Mouse (Mus musculus): ENCODE measurements around the gene 1700011M02Rik.
"Not testable (repeated sequence)": the region's sequence is repeated elsewhere in the genome, so short reads cannot be mapped to it uniquely, and the experiment has no call there.

1700011M02Rik gene

GRCm38 (mm10) chrX:102908587-102908986 is at the start of gene 1700011M02Rik, which contains the start of gene Dmrtc1a:
1700011M02Rik (plus strand) TSS chrX:102908905.
Dmrtc1a (minus strand) TSS chrX:102908687.
- CTCF ChIA-PET = interaction anchor here in 1 of 4 experiments (0.6 kb wide), 1 partner anchor 204 kb away, joined by 3 read pairs; no protein-coding TSS in a partner anchor
- POLR2A ChIA-PET = not testable (repeated sequence)

GRCm38 (mm10) chrX:102867871-102868270 is 40.8 kb upstream of the 1700011M02Rik start, which contains the start of gene 1700031F05Rik:
1700031F05Rik (minus strand) TSS chrX:102867971.
- CTCF ChIA-PET = interaction anchor here in 1 of 4 experiments (0.8 to 1.2 kb wide), 2 partner anchors 349 to 363 kb away, joined by 3 read pairs; partner anchors contain the start of gene Hdac8
- POLR2A ChIA-PET = no interaction called here

- POLR2A ChIA-PET, CTCF ChIA-PET: not testable (repeated sequence)
These were observed 6.1 kb downstream of the 1700011M02Rik start for GRCm38 (mm10) chrX:102914823-102915222.

- POLR2A ChIA-PET, CTCF ChIA-PET: not testable (repeated sequence)
These were observed 18.0 kb downstream of the 1700011M02Rik start for GRCm38 (mm10) chrX:102926707-102927106.

GRCm38 (mm10) chrX:102928072-102928471 is 19.4 kb downstream of the 1700011M02Rik start, which contains the start of gene 1700018G05Rik:
1700018G05Rik (plus strand) TSS chrX:102928372.
- POLR2A ChIA-PET, CTCF ChIA-PET: not testable (repeated sequence)

- ChIA-PET CTCF (no interaction called here), POLR2A (interaction anchor here in 1 of 4 experiments (1.5 kb wide), 1 partner anchor 514 kb away, joined by 4 read pairs; no protein-coding TSS in a partner anchor)
These were observed 24.4 kb downstream of the 1700011M02Rik start for GRCm38 (mm10) chrX:102932992-102933570.

- ChIA-PET CTCF (interaction anchor here in 2 of 4 experiments (0.7 to 1.3 kb wide), 2 partner anchors 175 to 507 kb away, joined by 5 read pairs; no protein-coding TSS in a partner anchor), POLR2A (interaction anchor here in 1 of 4 experiments (1.5 kb wide), 1 partner anchor 513 kb away, joined by 4 read pairs; no protein-coding TSS in a partner anchor)
These were observed 25.1 kb downstream of the 1700011M02Rik start for GRCm38 (mm10) chrX:102933571-102934394.

- ChIA-PET CTCF (interaction anchor here in 3 of 4 experiments (0.6 to 1.3 kb wide), 3 partner anchors 175 to 506 kb away, joined by 4 to 5 read pairs (median 5); no protein-coding TSS in a partner anchor), POLR2A (interaction anchor here in 1 of 4 experiments (1.5 kb wide), 1 partner anchor 513 kb away, joined by 4 read pairs; no protein-coding TSS in a partner anchor)
These were observed 25.7 kb downstream of the 1700011M02Rik start for GRCm38 (mm10) chrX:102934395-102934764.

GRCm38 (mm10) chrX:102936743-102937142 is 28.0 kb downstream of the 1700011M02Rik start:
- ChIA-PET POLR2A (no interaction called here), CTCF (no interaction called here)

GRCm38 (mm10) chrX:102950136-102950535 is 41.4 kb downstream of the 1700011M02Rik start:
- CTCF ChIA-PET = not testable (repeated sequence)
- POLR2A ChIA-PET = interaction anchor here in 1 of 4 experiments (1.1 kb wide), 1 partner anchor 522 kb away, joined by 3 read pairs; no protein-coding TSS in a partner anchor

- CTCF ChIA-PET = interaction anchor here in 1 of 4 experiments (0.8 to 1.0 kb wide), 3 partner anchors 150 to 484 kb away, joined by 3 to 9 read pairs (median 3); no protein-coding TSS in a partner anchor
- POLR2A ChIA-PET = interaction anchor here in 1 of 4 experiments (1.0 kb wide), 1 partner anchor 485 kb away, joined by 3 read pairs; no protein-coding TSS in a partner anchor
These were observed 50.2 kb downstream of the 1700011M02Rik start for GRCm38 (mm10) chrX:102958917-102959316.
